Mouse (Mus musculus): ENCODE data around the gene Auts2. TPM values are rescaled to one million over a fixed set of nuclear protein-coding genes. Genes with fewer than 3 reads are reported as not detected.
A peak's percentile ranks its signal among the peaks of the same experiment; 100 is the strongest.

The Auts2 gene
- total RNA-seq, 4 experiments from 2014 or later = 86.9 to 97.6 (median 89.2) TPM

DNA sequence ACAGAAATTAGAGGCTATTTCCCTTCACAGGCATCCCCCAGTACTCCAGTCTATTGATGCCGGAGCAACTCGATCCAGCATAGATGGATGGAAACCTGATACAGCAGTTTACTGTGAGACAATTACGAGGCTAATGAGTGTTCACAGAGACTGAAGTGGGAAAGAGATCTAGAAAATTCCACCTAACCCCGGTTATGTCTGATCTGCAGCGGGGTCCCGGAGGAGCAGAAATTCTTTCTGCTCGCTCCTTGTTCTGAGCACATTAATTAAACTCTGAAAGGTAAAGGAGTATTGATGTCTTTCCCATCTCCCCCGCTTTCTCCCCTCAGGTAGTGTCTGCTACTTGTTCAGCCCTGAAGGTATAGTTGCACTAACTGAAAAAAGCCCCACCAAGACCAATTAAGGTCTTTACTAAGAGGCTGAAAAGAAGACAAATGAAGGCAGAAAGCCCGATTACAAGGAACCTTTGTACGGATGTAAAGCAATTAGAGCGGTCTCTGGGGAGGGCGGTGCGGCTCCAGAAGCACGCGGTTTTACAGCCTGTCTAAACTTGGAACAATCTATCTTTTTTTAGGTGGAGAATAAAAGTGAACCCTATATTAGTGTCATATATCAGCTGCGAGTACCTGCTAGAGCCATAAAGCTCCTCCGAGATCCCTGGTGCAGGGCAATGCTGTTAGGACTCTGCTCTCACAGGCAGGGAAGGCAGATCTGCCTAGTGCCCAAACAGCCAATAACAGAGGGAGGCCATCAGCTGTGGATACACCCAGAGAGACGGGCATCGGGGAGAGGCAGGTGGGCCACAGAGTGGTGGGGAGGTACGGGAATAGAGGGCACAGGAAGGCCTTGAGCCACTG, 691.3 kb downstream of the Auts2 start:
- DNase-seq (ENCODE audit: low spot score in 2 of 2) = no peak

DNA sequence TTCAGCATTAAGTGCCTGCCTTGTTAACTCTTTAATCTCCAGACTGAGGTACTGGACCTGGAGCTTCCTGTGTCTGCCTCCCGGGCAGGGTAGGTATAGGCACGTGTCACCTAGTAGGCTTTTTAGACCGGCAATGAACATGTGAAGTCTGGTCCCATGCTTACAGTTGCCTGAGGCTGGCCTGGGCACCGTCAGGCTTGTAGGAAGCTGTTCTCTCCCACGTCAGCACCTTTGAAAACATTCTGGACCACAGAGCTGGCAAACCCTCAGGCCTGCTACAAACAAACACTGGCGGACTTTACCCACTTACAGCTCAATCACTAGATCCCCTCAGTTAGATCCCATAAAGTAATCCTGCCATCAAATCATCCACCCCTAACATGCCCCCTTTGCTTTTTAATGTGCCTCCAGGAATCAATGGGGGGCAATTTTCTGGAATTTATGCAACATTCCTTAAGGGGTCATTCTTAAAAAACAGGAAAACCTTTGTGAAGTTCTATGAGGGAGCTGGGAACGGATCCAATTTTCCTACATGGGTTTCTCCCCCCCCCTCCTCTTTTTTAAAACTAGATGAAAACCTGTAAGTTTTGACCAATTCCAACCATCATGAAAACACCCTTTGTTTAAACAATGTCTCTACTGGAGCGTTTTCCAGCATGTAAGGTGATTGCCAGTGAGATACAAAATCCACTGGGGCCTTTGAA, 692.4 kb downstream of the Auts2 start:
- no peak for DNase-seq (ENCODE audit: low spot score in 2 of 2)

- no peak for DNase-seq (ENCODE audit: low spot score in 2 of 2)
These were observed 693.5 kb downstream of the Auts2 start for GRCm38 (mm10) chr5:131849644-131850043.

- no peak for DNase-seq (ENCODE audit: low spot score in 2 of 2)
These were observed 698.7 kb downstream of the Auts2 start for GRCm38 (mm10) chr5:131844519-131844800.

- peak in 1 of 2 experiments; percentile 29 for DNase-seq (ENCODE audit: low spot score in 2 of 2)
These were observed 699.2 kb downstream of the Auts2 start for GRCm38 (mm10) chr5:131843766-131844518.

- DNase-seq (ENCODE audit: low spot score in 2 of 2) = no peak
These were observed 703.4 kb downstream of the Auts2 start for GRCm38 (mm10) chr5:131839657-131840315.

GRCm38 (mm10) chr5:131839023-131839422, 704.1 kb downstream of the Auts2 start:
- no peak for DNase-seq (ENCODE audit: low spot score in 2 of 2)

GRCm38 (mm10) chr5:131838064-131838463, 705.1 kb downstream of the Auts2 start:
- DNase-seq (ENCODE audit: low spot score in 2 of 2) = no peak

GRCm38 (mm10) chr5:131836014-131836735, 707.0 kb downstream of the Auts2 start:
- DNase-seq (ENCODE audit: low spot score in 2 of 2) = no peak

GRCm38 (mm10) chr5:131832891-131833876, 710.0 kb downstream of the Auts2 start:
- DNase-seq (ENCODE audit: low spot score in 2 of 2) = no peak

DNA sequence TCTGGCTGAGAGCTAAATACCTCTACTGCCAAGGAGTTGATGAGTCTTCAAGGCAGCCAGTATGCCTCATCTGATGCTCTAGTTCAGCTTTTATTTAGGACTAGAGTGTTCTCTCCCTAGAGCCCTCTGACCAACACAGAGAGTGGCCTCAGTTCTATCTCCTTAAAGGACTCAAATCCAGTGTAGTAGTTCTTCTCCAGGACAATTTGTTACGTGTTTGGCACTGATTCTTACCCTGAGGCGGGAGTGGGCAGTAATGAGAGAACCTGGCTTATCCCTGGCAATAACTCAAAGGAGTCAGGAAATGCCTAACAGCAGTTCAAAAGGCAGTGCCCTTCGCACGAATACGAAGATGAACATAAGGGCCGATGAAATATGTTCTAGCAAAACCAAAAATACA, 713.0 kb downstream of the Auts2 start:
- DNase-seq (ENCODE audit: low spot score in 2 of 2) = no peak

- no peak for DNase-seq (ENCODE audit: low spot score in 2 of 2)
These were observed 713.9 kb downstream of the Auts2 start for GRCm38 (mm10) chr5:131829248-131829647.

GRCm38 (mm10) chr5:131828607-131829006, 714.5 kb downstream of the Auts2 start:
- DNase-seq (ENCODE audit: low spot score in 2 of 2) = no peak

DNA sequence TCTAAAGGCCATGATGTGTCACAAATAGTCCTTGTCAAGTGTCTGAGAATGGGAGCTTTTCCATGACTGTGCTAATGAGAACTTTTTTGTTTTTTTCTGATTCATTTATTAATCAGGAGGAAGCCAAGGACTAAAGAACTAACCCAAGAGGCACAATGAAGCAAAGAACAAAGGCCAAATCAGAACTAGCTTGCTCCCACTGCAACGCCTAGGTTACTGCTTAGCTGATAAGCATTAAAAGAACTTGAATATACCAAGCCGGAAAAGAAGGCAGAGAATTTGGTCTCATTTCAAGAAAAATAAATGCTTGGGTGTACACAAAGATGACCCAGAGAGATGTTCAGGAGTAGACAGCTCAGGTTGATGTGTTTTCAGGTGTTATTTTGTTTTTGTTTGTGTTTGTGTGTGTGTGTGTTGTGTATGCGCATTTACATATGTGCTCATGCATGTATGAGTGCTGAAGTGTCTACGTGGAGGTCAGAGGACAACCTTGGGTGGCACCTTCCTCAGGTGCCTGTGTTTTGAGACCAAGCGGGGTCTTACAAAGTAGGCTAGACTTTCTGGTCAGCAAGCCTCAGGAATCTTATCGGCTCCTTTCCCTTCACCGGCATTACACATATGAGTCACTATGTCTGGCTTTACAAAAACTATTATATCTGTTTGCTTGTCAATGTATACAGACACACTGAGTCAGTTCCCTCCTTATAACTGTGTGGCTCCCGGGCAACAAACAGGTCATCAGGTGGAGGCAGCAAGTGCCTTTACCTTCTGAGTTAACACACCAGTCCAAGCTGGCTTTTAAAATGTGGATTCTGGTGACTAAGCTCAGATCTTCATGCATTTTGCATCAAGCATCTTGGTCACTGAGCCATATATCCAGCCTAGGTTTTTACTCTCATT, 716.5 kb downstream of the Auts2 start:
- DNase-seq (ENCODE audit: low spot score in 2 of 2) = no peak

- peak in 1 of 2 experiments; percentile 72 for DNase-seq (ENCODE audit: low spot score in 2 of 2)
These were observed 717.7 kb downstream of the Auts2 start for GRCm38 (mm10) chr5:131825421-131825820.

GRCm38 (mm10) chr5:131824197-131824991, 718.8 kb downstream of the Auts2 start:
- DNase-seq (ENCODE audit: low spot score in 2 of 2) = peak in 1 of 2 experiments; percentile 34

DNA sequence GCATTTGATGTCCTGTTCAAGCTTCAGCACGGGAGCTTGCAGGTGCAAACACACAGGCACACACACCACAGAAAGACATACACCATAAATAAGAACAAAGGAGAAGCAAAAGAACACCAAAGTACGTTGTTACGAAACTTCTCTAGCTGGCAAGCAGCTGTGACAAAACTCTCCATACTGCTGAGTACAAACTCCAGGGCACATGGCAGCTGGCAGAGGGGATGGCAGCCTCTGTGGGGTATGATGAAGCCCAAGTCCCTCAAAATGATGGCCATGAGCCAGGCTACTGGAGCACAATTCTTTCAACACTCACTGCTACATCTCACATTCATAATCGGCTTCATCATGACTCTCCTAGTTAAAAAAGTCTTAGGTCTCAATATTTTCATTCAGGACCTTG, 721.7 kb downstream of the Auts2 start:
- DNase-seq (ENCODE audit: low spot score in 2 of 2) = no peak

DNA sequence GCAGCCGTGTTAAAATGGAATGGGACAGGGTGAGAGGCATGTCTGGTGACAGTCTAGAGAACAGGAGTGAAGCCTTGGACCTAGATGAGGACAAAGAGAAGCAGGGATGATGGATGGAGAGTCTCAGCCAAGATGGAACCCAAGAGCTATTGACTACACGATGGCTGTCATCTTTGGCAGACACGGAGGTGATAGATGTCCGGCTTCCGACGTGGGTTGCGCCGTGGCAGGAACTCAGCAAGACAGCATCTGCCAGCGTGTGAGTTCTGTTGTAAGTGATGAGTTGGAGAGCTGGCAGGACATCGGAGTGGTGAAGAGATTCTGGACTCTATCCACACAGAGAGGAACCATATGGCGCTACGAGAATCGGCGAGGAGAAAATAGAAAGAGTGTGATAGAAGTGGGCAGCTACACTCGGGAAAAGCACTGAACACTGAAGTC, 723.9 kb downstream of the Auts2 start:
- DNase-seq (ENCODE audit: low spot score in 2 of 2) = peak in 1 of 2 experiments; percentile 87

All from left cerebral cortex, adult 8-10 months (tissue).